Comparison of ENCODE assay signal across 10 mouse cellular contexts in the genomic region with DNA sequence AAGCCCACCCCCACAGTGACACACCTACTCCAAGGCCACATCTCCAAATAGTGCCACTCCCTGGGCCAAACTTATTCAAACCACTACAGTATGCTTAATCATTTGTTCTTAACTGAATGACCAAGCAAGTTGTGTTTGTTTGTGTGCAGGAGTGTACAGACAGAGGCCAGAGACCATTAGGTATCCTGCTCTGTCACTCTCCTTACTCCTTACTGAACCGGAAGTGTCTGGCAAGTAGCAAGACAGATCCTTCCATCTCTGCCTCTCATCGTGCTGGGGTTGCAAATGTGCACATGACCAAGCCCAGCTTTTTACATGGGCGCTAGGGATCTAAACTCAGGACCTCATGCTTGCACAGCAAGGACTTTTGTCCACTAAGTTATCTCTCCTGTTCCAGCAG. TPM values are rescaled to one million over a fixed set of nuclear protein-coding genes. Genes with fewer than 3 reads are reported as not detected.
DNase-seq lines count a peak whose midpoint lies in the region; ATAC-seq and TF ChIP-seq lines count a peak whose summit lies in the region.
"Had no signal": no experiment of that assay in that cellular context is flagged by ENCODE, and none has a peak within 500 bp of the region (broad histone marks: within the 10 kb centered on the region; RNA-seq: fewer than 3 reads in every experiment).

No protein-coding gene starts in this region.

- H3K27ac ChIP-seq in heart, postnatal 0 days (ENCODE audit: low read depth), result peak overlapping the region; percentile 92
- H3K27ac ChIP-seq in limb, embryonic 12.5 days, result no peak overlapping the region

- H3K4me3 ChIP-seq in heart, postnatal 0 days (ENCODE audit: low read depth, low read length), result no peak overlapping the region
- peak overlapping the region; percentile 91 for H3K4me3 ChIP-seq in E14TG2a.4 (replicated peaks; ENCODE audit: low read length)
- H3K4me3 ChIP-seq in limb, embryonic 12.5 days (replicated peaks), result no peak overlapping the region

- no peak for ATAC-seq in heart, postnatal 0 days (ENCODE audit: insufficient read depth, low read depth)
- ATAC-seq in limb, embryonic 12.5 days (ENCODE audit: insufficient number of reproducible peaks, insufficient read depth, low FRiP score, low TSS enrichment, low read depth), result no peak
- ATAC-seq in megakaryocyte progenitor cell, adult 5-6 weeks (replicated peaks; ENCODE audit: poor library complexity), result no peak

- H3K4me2 ChIP-seq in heart, postnatal 0 days (ENCODE audit: low read depth, low read length), result peak overlapping the region; percentile 63; the same call in 1 of the 2 replicates
- peak overlapping the region; percentile 79; the same call in 1 of the 2 replicates for H3K4me2 ChIP-seq in limb, embryonic 12.5 days

- DNase-seq in heart, postnatal 0 days (ENCODE audit: low spot score), result no peak
- DNase-seq in heart, adult 9 months (ENCODE audit: low spot score in 2 of 2), result no peak
- peak; percentile 63 for DNase-seq in R1 (ENCODE audit: low read depth, low spot score)
- no peak for DNase-seq in thymus, adult 18-20 months
- no peak for DNase-seq in lung, adult 18-20 months
- DNase-seq: gastrocnemius, postnatal 14 days; thymus, postnatal 4 days had no signal

- WGBS in heart, postnatal 0 days, result 64% methylated on average over 3 of the region's 3 CpGs
- 77% methylated on average over 3 of the region's 3 CpGs for WGBS in limb, embryonic 12.5 days

- no peaks in the 10 kb centered on the region for H3K9me3 ChIP-seq in heart, postnatal 0 days (replicated peaks; ENCODE audit: control insufficient read depth, low read length)
- no peaks in the 10 kb centered on the region for H3K9me3 ChIP-seq in E14TG2a.4 (ENCODE audit: low read length)
- H3K9me3 ChIP-seq in limb, embryonic 12.5 days, result no peaks in the 10 kb centered on the region

- no peak overlapping the region for H3K9ac ChIP-seq in heart, postnatal 0 days (replicated peaks; ENCODE audit: low read depth, low read length)
- H3K9ac ChIP-seq in limb, embryonic 12.5 days (replicated peaks), result no peak overlapping the region

- TF ChIP-seq EP300 in heart, postnatal 0 days (IDR thresholded peaks at IDR 0.05; ENCODE audit: low read depth), result no peak

- H3K4me1 ChIP-seq in heart, postnatal 0 days (ENCODE audit: control insufficient read depth, insufficient read depth), result peaks cover 13% of the 10 kb centered on the region; the same call in 1 of the 2 replicates
- H3K4me1 ChIP-seq in E14TG2a.4 (replicated peaks; ENCODE audit: low read depth, low read length), result peaks cover 39% of the 10 kb centered on the region
- peaks cover 13% of the 10 kb centered on the region; the same call in 1 of the 2 replicates for H3K4me1 ChIP-seq in limb, embryonic 12.5 days (replicated peaks)

- TF ChIP-seq CTCF in heart, postnatal 0 days (IDR thresholded peaks at IDR 0.05; ENCODE audit: low read depth), result no peak
- TF ChIP-seq CTCF in E14TG2a.4 (conservative IDR thresholded peaks at IDR 0.05; ENCODE audit: low read length), result no peak

- H3K27me3 ChIP-seq in heart, postnatal 0 days (ENCODE audit: control insufficient read depth, insufficient read depth, low read length), result no peaks in the 10 kb centered on the region
- no peaks in the 10 kb centered on the region for H3K27me3 ChIP-seq in E14TG2a.4 (ENCODE audit: insufficient read depth, low read length)
- H3K27me3 ChIP-seq in limb, embryonic 12.5 days, result no peaks in the 10 kb centered on the region

- H3K36me3 ChIP-seq in heart, postnatal 0 days (replicated peaks; ENCODE audit: control insufficient read depth, insufficient read depth, low read length), result peaks cover 8% of the 10 kb centered on the region
- no peaks in the 10 kb centered on the region for H3K36me3 ChIP-seq in E14TG2a.4 (ENCODE audit: insufficient read depth, low read length)
- H3K36me3 ChIP-seq in limb, embryonic 12.5 days, result no peaks in the 10 kb centered on the region

RNA-seq across cellular contexts. Expression of a gene that starts 1.1 kb away (rescaled TPM):
- total RNA-seq in heart, postnatal 0 days (2014; rRNA removed; ENCODE audit: low replicate concordance), result 67.3 and 78.8 TPM in 2 replicates
- polyA plus RNA-seq in heart, postnatal 0 days (2015; fragmentation: Nextera tagmentation; extraction: Ambion mirVana), result 80.8 and 99.2 TPM in 2 replicates
- 33.3 and 36.3 TPM in 2 replicates for polyA plus RNA-seq in limb, embryonic 12.5 days (2016; fragmentation: Nextera tagmentation; extraction: Ambion mirVana)
- 10.4 and 11.1 TPM in 2 replicates for total RNA-seq in megakaryocyte progenitor cell, adult 5-6 weeks (2015)
- total RNA-seq in megakaryocyte progenitor cell, adult 5-6 weeks (2017), result 8.9 and 14.0 TPM in 2 replicates
